Mouse (Mus musculus) megakaryocyte, embryonic 14.5 days (primary cell): ENCODE data around the gene Olfr420.

Experiments
- FLI1 ChIP-seq: IDR thresholded peaks from 2 replicates; pipeline ENCODE4 v1.6.1; 2012; ENCODE audit warnings: low read length, inconsistent platforms, mixed read lengths
- GATA1 ChIP-seq: IDR thresholded peaks from 3 replicates; pipeline ENCODE4 v1.6.1; 2012; ENCODE audit warnings: mixed read lengths, low read length, inconsistent platforms, borderline replicate concordance

DNA sequence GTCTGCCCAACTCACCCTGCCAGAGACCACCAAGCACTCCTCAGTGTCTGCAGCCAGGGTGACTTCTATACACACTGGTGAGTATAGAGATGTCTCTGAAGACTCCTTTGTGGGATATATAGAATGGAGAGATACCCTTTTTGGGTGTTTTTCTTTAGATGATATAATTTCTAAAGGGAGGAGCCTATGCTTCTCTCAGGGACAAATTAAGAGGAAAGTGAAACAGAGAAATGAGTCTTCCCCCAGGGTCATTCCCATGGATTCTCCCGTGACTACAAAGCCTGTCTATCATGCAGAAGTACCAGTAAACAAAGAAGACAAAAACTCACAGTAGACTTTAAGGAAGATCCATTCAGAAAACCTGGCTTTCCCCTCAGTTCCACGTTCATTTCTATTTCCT is 34.4 kb upstream of the Olfr420 start, which contains the start of gene Olfr231:
- TF ChIP-seq GATA1 (no peak), FLI1 (no peak)
